Mouse (Mus musculus): ENCODE results near the gene Il1rl2. TPM values are rescaled to one million over a fixed set of nuclear protein-coding genes. Genes with fewer than 3 reads are reported as not detected.
"Not testable (repeated sequence)": the region's sequence is repeated elsewhere in the genome, so short reads cannot be mapped to it uniquely, and the experiment has no call there.

Il1rl2 gene
- polyA plus RNA-seq, 1 experiment from 2014 or later: 15.5 TPM

- WGBS: 87% methylated on average over 9 of the region's 9 CpGs
- Histone ChIP-seq H3K36me3 (no peaks in the 10 kb centered on the region), H3K4me3 (replicated peaks) (no peak overlapping the region), H3K9ac (no peak overlapping the region), H3K27me3 (no peaks in the 10 kb centered on the region), H3K4me2 (replicated peaks) (no peak overlapping the region), H3K4me1 (no peaks in the 10 kb centered on the region), H3K9me3 (replicated peaks) (no peaks in the 10 kb centered on the region), H3K27ac (replicated peaks) (no peak overlapping the region)
- ATAC-seq (ENCODE audit: insufficient number of reproducible peaks, low FRiP score, low TSS enrichment, low read depth): no peak
Measured at GRCm38 (mm10) chr1:40294824-40295223, 29.6 kb upstream of the Il1rl2 start.

- H3K4me2 ChIP-seq (replicated peaks): no peak overlapping the region
- no peaks in the 10 kb centered on the region for H3K9me3 ChIP-seq (replicated peaks)
- no peaks in the 10 kb centered on the region for H3K27me3 ChIP-seq
- 72% methylated on average over 2 of the region's 2 CpGs for WGBS
- no peaks in the 10 kb centered on the region for H3K36me3 ChIP-seq
- H3K27ac ChIP-seq (replicated peaks): no peak overlapping the region
- no peaks in the 10 kb centered on the region for H3K4me1 ChIP-seq
- no peak for ATAC-seq (ENCODE audit: insufficient number of reproducible peaks, low FRiP score, low TSS enrichment, low read depth)
- no peak overlapping the region for H3K4me3 ChIP-seq (replicated peaks)
- no peak overlapping the region for H3K9ac ChIP-seq
Measured at GRCm38 (mm10) chr1:40298053-40298452, 26.4 kb upstream of the Il1rl2 start.

GRCm38 (mm10) chr1:40303179-40303866, 21.1 kb upstream of the Il1rl2 start:
- no peaks in the 10 kb centered on the region for H3K36me3 ChIP-seq
- 65% methylated on average over 7 of the region's 7 CpGs for WGBS

GRCm38 (mm10) chr1:40304321-40304720, 20.1 kb upstream of the Il1rl2 start:
- not testable (repeated sequence) for H3K27ac ChIP-seq (replicated peaks); H3K9ac ChIP-seq; H3K4me1 ChIP-seq; H3K4me3 ChIP-seq (replicated peaks); H3K27me3 ChIP-seq; H3K9me3 ChIP-seq (replicated peaks); ATAC-seq (ENCODE audit: insufficient number of reproducible peaks, low FRiP score, low TSS enrichment, low read depth); H3K4me2 ChIP-seq (replicated peaks); H3K36me3 ChIP-seq
- 62% methylated on average over 4 of the region's 4 CpGs for WGBS

More at GRCm38 (mm10) chr1:40303179-40303866, 21.1 kb upstream of the Il1rl2 start:
- H3K9ac ChIP-seq: no peak overlapping the region
- no peaks in the 10 kb centered on the region for H3K27me3 ChIP-seq
- H3K4me1 ChIP-seq: no peaks in the 10 kb centered on the region
- no peak overlapping the region for H3K27ac ChIP-seq (replicated peaks)
- no peak overlapping the region for H3K4me2 ChIP-seq (replicated peaks)
- H3K9me3 ChIP-seq (replicated peaks): no peaks in the 10 kb centered on the region
- H3K4me3 ChIP-seq (replicated peaks): no peak overlapping the region
- no peak for ATAC-seq (ENCODE audit: insufficient number of reproducible peaks, low FRiP score, low TSS enrichment, low read depth)

- Histone ChIP-seq H3K9me3 (replicated peaks) (no peaks in the 10 kb centered on the region), H3K9ac (no peak overlapping the region), H3K27me3 (no peaks in the 10 kb centered on the region), H3K27ac (replicated peaks) (no peak overlapping the region), H3K4me2 (replicated peaks) (no peak overlapping the region), H3K4me1 (no peaks in the 10 kb centered on the region), H3K4me3 (replicated peaks) (no peak overlapping the region), H3K36me3 (no peaks in the 10 kb centered on the region)
- no peak for ATAC-seq (ENCODE audit: insufficient number of reproducible peaks, low FRiP score, low TSS enrichment, low read depth)
- 80% methylated on average over 2 of the region's 2 CpGs for WGBS
Measured at GRCm38 (mm10) chr1:40306111-40306510, 18.3 kb upstream of the Il1rl2 start.

GRCm38 (mm10) chr1:40311123-40311522, 13.3 kb upstream of the Il1rl2 start:
- Histone ChIP-seq H3K36me3 (peaks cover 6% of the 10 kb centered on the region), H3K4me1 (no peaks in the 10 kb centered on the region), H3K9ac (no peak overlapping the region), H3K4me3 (replicated peaks) (no peak overlapping the region), H3K27ac (replicated peaks) (no peak overlapping the region), H3K9me3 (replicated peaks) (no peaks in the 10 kb centered on the region), H3K4me2 (replicated peaks) (no peak overlapping the region), H3K27me3 (no peaks in the 10 kb centered on the region)
- 88% methylated on average over 3 of the region's 3 CpGs for WGBS
- ATAC-seq (ENCODE audit: insufficient number of reproducible peaks, low FRiP score, low TSS enrichment, low read depth): no peak

- WGBS: 76% methylated on average over 2 of the region's 2 CpGs
Measured at GRCm38 (mm10) chr1:40311625-40312024, 12.8 kb upstream of the Il1rl2 start.

GRCm38 (mm10) chr1:40314016-40314415, 10.4 kb upstream of the Il1rl2 start:
- no peaks in the 10 kb centered on the region; the same call in 1 of the 2 replicates for H3K4me1 ChIP-seq
- no peak overlapping the region for H3K27ac ChIP-seq (replicated peaks)
- peaks cover 6% of the 10 kb centered on the region for H3K36me3 ChIP-seq
- 74% methylated on average over 12 of the region's 12 CpGs for WGBS
- H3K9ac ChIP-seq: no peak overlapping the region
- H3K9me3 ChIP-seq (replicated peaks): no peaks in the 10 kb centered on the region
- ATAC-seq (ENCODE audit: insufficient number of reproducible peaks, low FRiP score, low TSS enrichment, low read depth): no peak
- no peaks in the 10 kb centered on the region for H3K27me3 ChIP-seq
- no peak overlapping the region for H3K4me2 ChIP-seq (replicated peaks)
- H3K4me3 ChIP-seq (replicated peaks): no peak overlapping the region

More at GRCm38 (mm10) chr1:40311625-40312024, 12.8 kb upstream of the Il1rl2 start:
- peaks cover 6% of the 10 kb centered on the region for H3K36me3 ChIP-seq
- H3K27me3 ChIP-seq: no peaks in the 10 kb centered on the region
- no peak overlapping the region for H3K4me3 ChIP-seq (replicated peaks)
- no peaks in the 10 kb centered on the region for H3K9me3 ChIP-seq (replicated peaks)
- no peak overlapping the region for H3K9ac ChIP-seq
- ATAC-seq (ENCODE audit: insufficient number of reproducible peaks, low FRiP score, low TSS enrichment, low read depth): no peak
- H3K4me2 ChIP-seq (replicated peaks): no peak overlapping the region
- no peaks in the 10 kb centered on the region for H3K4me1 ChIP-seq
- no peak overlapping the region for H3K27ac ChIP-seq (replicated peaks)

GRCm38 (mm10) chr1:40317657-40318056, 6.8 kb upstream of the Il1rl2 start:
- peaks cover 6% of the 10 kb centered on the region for H3K36me3 ChIP-seq
- no peaks in the 10 kb centered on the region for H3K9me3 ChIP-seq (replicated peaks)
- H3K4me1 ChIP-seq: no peaks in the 10 kb centered on the region; the same call in 1 of the 2 replicates
- no peak overlapping the region for H3K4me2 ChIP-seq (replicated peaks)
- no peak overlapping the region for H3K9ac ChIP-seq
- no peak overlapping the region for H3K4me3 ChIP-seq (replicated peaks)
- H3K27ac ChIP-seq (replicated peaks): peak overlapping the region; percentile 44
- ATAC-seq (ENCODE audit: insufficient number of reproducible peaks, low FRiP score, low TSS enrichment, low read depth): no peak
- WGBS: 71% methylated on average over 8 of the region's 8 CpGs
- H3K27me3 ChIP-seq: no peaks in the 10 kb centered on the region

- peaks cover 22% of the 10 kb centered on the region for H3K4me1 ChIP-seq
- 82% methylated on average over 6 of the region's 6 CpGs for WGBS
- H3K9me3 ChIP-seq (replicated peaks): no peaks in the 10 kb centered on the region
- no peak overlapping the region for H3K27ac ChIP-seq (replicated peaks)
- ATAC-seq (ENCODE audit: insufficient number of reproducible peaks, low FRiP score, low TSS enrichment, low read depth): no peak
- no peak overlapping the region for H3K4me2 ChIP-seq (replicated peaks)
- H3K9ac ChIP-seq: no peak overlapping the region
- H3K4me3 ChIP-seq (replicated peaks): no peak overlapping the region
- H3K27me3 ChIP-seq: peaks cover 4% of the 10 kb centered on the region; the same call in 1 of the 2 replicates
- H3K36me3 ChIP-seq: no peaks in the 10 kb centered on the region
Measured at GRCm38 (mm10) chr1:40321824-40322223, 2.6 kb upstream of the Il1rl2 start.

- H3K27ac ChIP-seq (replicated peaks): no peak overlapping the region
- no peak overlapping the region for H3K4me3 ChIP-seq (replicated peaks)
- H3K36me3 ChIP-seq: no peaks in the 10 kb centered on the region
- 73% methylated on average over 3 of the region's 3 CpGs for WGBS
- peaks cover 22% of the 10 kb centered on the region for H3K4me1 ChIP-seq
- no peaks in the 10 kb centered on the region for H3K9me3 ChIP-seq (replicated peaks)
- peaks cover 4% of the 10 kb centered on the region; the same call in 1 of the 2 replicates for H3K27me3 ChIP-seq
- no peak overlapping the region for H3K4me2 ChIP-seq (replicated peaks)
- H3K9ac ChIP-seq: no peak overlapping the region
- no peak for ATAC-seq (ENCODE audit: insufficient number of reproducible peaks, low FRiP score, low TSS enrichment, low read depth)
Measured at GRCm38 (mm10) chr1:40322543-40322942, 1.9 kb upstream of the Il1rl2 start.
